Mouse (Mus musculus): ENCODE results near the gene Zcchc9. TPM values are rescaled to one million over a fixed set of nuclear protein-coding genes. Genes with fewer than 3 reads are reported as not detected.

The Zcchc9 gene
- polyA plus RNA-seq (2015; fragmentation: Nextera tagmentation; extraction: Ambion mirVana), result 7.9 and 9.8 TPM in 2 replicates

- H3K9ac ChIP-seq, result peak within 1 kb of the TSS; percentile 91
- WGBS (ENCODE audit: insufficient replicate concordance), result under 1% methylated on average over 50 of the region's 50 CpGs
- H3K27me3 ChIP-seq, result no peaks in the 10 kb centered on the region
- H3K9me3 ChIP-seq (replicated peaks), result no peaks in the 10 kb centered on the region
- H3K4me1 ChIP-seq (replicated peaks), result peaks cover 11% of the 10 kb centered on the region
- peak; percentile 95 for ATAC-seq (ENCODE audit: insufficient read depth)
- peaks cover 16% of the 10 kb centered on the region for H3K36me3 ChIP-seq (replicated peaks)
- peak within 1 kb of the TSS; percentile 97 for H3K4me3 ChIP-seq (replicated peaks)
- peak within 1 kb of the TSS; percentile 65 for H3K4me2 ChIP-seq
- peak within 1 kb of the TSS; percentile 92 for H3K27ac ChIP-seq (replicated peaks)
Measured at GRCm38 (mm10) chr13:91807155-91807839, at the start of gene Zcchc9. Gene Zcchc9 (minus strand): TSS chr13:91807705.

- 55% methylated on average over 3 of the region's 3 CpGs for whole genome bisulfite sequencing (ENCODE audit: insufficient replicate concordance)
- Histone ChIP-seq H3K27me3 (no peaks in the 10 kb centered on the region), H3K4me2 (no peak overlapping the region), H3K36me3 (replicated peaks) (no peaks in the 10 kb centered on the region), H3K9ac (no peak overlapping the region), H3K9me3 (replicated peaks) (no peaks in the 10 kb centered on the region), H3K27ac (replicated peaks) (no peak overlapping the region), H3K4me1 (replicated peaks) (no peaks in the 10 kb centered on the region), H3K4me3 (replicated peaks) (no peak overlapping the region)
- no peak for ATAC-seq (ENCODE audit: insufficient read depth)
Measured at GRCm38 (mm10) chr13:91854412-91854811, 46.9 kb upstream of the Zcchc9 start.

GRCm38 (mm10) chr13:91827876-91828275, 20.4 kb upstream of the Zcchc9 start:
- H3K9ac ChIP-seq, result no peak overlapping the region
- H3K4me1 ChIP-seq (replicated peaks), result no peaks in the 10 kb centered on the region
- ATAC-seq (ENCODE audit: insufficient read depth), result no peak
- H3K9me3 ChIP-seq (replicated peaks), result no peaks in the 10 kb centered on the region
- H3K4me3 ChIP-seq (replicated peaks), result no peak overlapping the region
- no peaks in the 10 kb centered on the region for H3K27me3 ChIP-seq
- no peak overlapping the region for H3K4me2 ChIP-seq
- H3K36me3 ChIP-seq (replicated peaks), result no peaks in the 10 kb centered on the region
- no peak overlapping the region for H3K27ac ChIP-seq (replicated peaks)

- H3K9me3 ChIP-seq (replicated peaks), result no peaks in the 10 kb centered on the region
- no peak overlapping the region for H3K9ac ChIP-seq
- H3K27me3 ChIP-seq, result no peaks in the 10 kb centered on the region
- no peak overlapping the region for H3K4me2 ChIP-seq
- no peak for ATAC-seq (ENCODE audit: insufficient read depth)
- H3K27ac ChIP-seq (replicated peaks), result no peak overlapping the region
- 66% methylated on average over 2 of the region's 2 CpGs for WGBS (ENCODE audit: insufficient replicate concordance)
- H3K4me1 ChIP-seq (replicated peaks), result no peaks in the 10 kb centered on the region
- no peaks in the 10 kb centered on the region for H3K36me3 ChIP-seq (replicated peaks)
- no peak overlapping the region for H3K4me3 ChIP-seq (replicated peaks)
Measured at GRCm38 (mm10) chr13:91826066-91826465, 18.6 kb upstream of the Zcchc9 start.

GRCm38 (mm10) chr13:91824845-91825550, 17.5 kb upstream of the Zcchc9 start:
- H3K27ac ChIP-seq (replicated peaks), result no peak overlapping the region
- no peak overlapping the region for H3K4me3 ChIP-seq (replicated peaks)
- H3K4me2 ChIP-seq, result no peak overlapping the region
- H3K9me3 ChIP-seq (replicated peaks), result no peaks in the 10 kb centered on the region
- no peak for ATAC-seq (ENCODE audit: insufficient read depth)
- H3K36me3 ChIP-seq (replicated peaks), result no peaks in the 10 kb centered on the region
- H3K27me3 ChIP-seq, result no peaks in the 10 kb centered on the region
- no peak overlapping the region for H3K9ac ChIP-seq
- WGBS (ENCODE audit: insufficient replicate concordance), result 54% methylated on average over 4 of the region's 4 CpGs
- no peaks in the 10 kb centered on the region for H3K4me1 ChIP-seq (replicated peaks)

- no peaks in the 10 kb centered on the region for H3K9me3 ChIP-seq (replicated peaks)
- no peak overlapping the region for H3K4me3 ChIP-seq (replicated peaks)
- no peaks in the 10 kb centered on the region for H3K27me3 ChIP-seq
- no peaks in the 10 kb centered on the region for H3K4me1 ChIP-seq (replicated peaks)
- no peak for ATAC-seq (ENCODE audit: insufficient read depth)
- no peak overlapping the region for H3K9ac ChIP-seq
- no peak overlapping the region for H3K4me2 ChIP-seq
- WGBS (ENCODE audit: insufficient replicate concordance), result 58% methylated on average over 6 of the region's 6 CpGs
- H3K36me3 ChIP-seq (replicated peaks), result no peaks in the 10 kb centered on the region
- H3K27ac ChIP-seq (replicated peaks), result no peak overlapping the region
Measured at GRCm38 (mm10) chr13:91823735-91824134, 16.2 kb upstream of the Zcchc9 start.

- no peak overlapping the region for H3K4me2 ChIP-seq
- H3K27me3 ChIP-seq, result no peaks in the 10 kb centered on the region
- ATAC-seq (ENCODE audit: insufficient read depth), result no peak
- no peaks in the 10 kb centered on the region for H3K36me3 ChIP-seq (replicated peaks)
- no peak overlapping the region for H3K27ac ChIP-seq (replicated peaks)
- WGBS (ENCODE audit: insufficient replicate concordance), result 49% methylated on average over 5 of the region's 5 CpGs
- no peaks in the 10 kb centered on the region for H3K4me1 ChIP-seq (replicated peaks)
- H3K4me3 ChIP-seq (replicated peaks), result no peak overlapping the region
- no peak overlapping the region for H3K9ac ChIP-seq
- H3K9me3 ChIP-seq (replicated peaks), result no peaks in the 10 kb centered on the region
Measured at GRCm38 (mm10) chr13:91814670-91815069, 7.2 kb upstream of the Zcchc9 start.

- ATAC-seq (ENCODE audit: insufficient read depth), result no peak
- Histone ChIP-seq H3K4me1 (replicated peaks) (peaks cover 11% of the 10 kb centered on the region), H3K9ac (no peak overlapping the region), H3K36me3 (replicated peaks) (peaks cover 12% of the 10 kb centered on the region), H3K27ac (replicated peaks) (no peak overlapping the region), H3K9me3 (replicated peaks) (no peaks in the 10 kb centered on the region), H3K27me3 (no peaks in the 10 kb centered on the region), H3K4me3 (replicated peaks) (no peak overlapping the region), H3K4me2 (no peak overlapping the region)
- WGBS (ENCODE audit: insufficient replicate concordance), result 31% methylated on average over 2 of the region's 2 CpGs
Measured at GRCm38 (mm10) chr13:91809476-91809875, 2.0 kb upstream of the Zcchc9 start.

GRCm38 (mm10) chr13:91807874-91808575, 520 bp upstream of the Zcchc9 start:
- H3K9ac ChIP-seq, result peak overlapping the region; percentile 91
- 31% methylated on average over 20 of the region's 20 CpGs for WGBS (ENCODE audit: insufficient replicate concordance)
- H3K36me3 ChIP-seq (replicated peaks), result peaks cover 16% of the 10 kb centered on the region
- peaks cover 11% of the 10 kb centered on the region for H3K4me1 ChIP-seq (replicated peaks)
- no peak for ATAC-seq (ENCODE audit: insufficient read depth)
- H3K27ac ChIP-seq (replicated peaks), result peak overlapping the region; percentile 92
- H3K27me3 ChIP-seq, result no peaks in the 10 kb centered on the region
- peak overlapping the region; percentile 65 for H3K4me2 ChIP-seq
- no peaks in the 10 kb centered on the region for H3K9me3 ChIP-seq (replicated peaks)
- peak overlapping the region; percentile 97 for H3K4me3 ChIP-seq (replicated peaks)

GRCm38 (mm10) chr13:91801726-91802125, 5.8 kb downstream of the Zcchc9 start:
- 57% methylated on average over 5 of the region's 5 CpGs for WGBS (ENCODE audit: insufficient replicate concordance)
- Histone ChIP-seq H3K4me3 (replicated peaks) (no peak overlapping the region), H3K9ac (no peak overlapping the region), H3K4me1 (replicated peaks) (peaks cover 5% of the 10 kb centered on the region), H3K9me3 (replicated peaks) (no peaks in the 10 kb centered on the region), H3K27ac (replicated peaks) (no peak overlapping the region), H3K4me2 (no peak overlapping the region), H3K27me3 (no peaks in the 10 kb centered on the region), H3K36me3 (replicated peaks) (peaks cover 65% of the 10 kb centered on the region)
- ATAC-seq (ENCODE audit: insufficient read depth), result no peak

- Histone ChIP-seq H3K9me3 (replicated peaks) (no peaks in the 10 kb centered on the region), H3K27me3 (no peaks in the 10 kb centered on the region), H3K4me1 (replicated peaks) (no peaks in the 10 kb centered on the region), H3K4me2 (no peak overlapping the region), H3K36me3 (replicated peaks) (peaks cover 68% of the 10 kb centered on the region), H3K9ac (no peak overlapping the region), H3K4me3 (replicated peaks) (no peak overlapping the region), H3K27ac (replicated peaks) (no peak overlapping the region)
- 84% methylated on average over 10 of the region's 10 CpGs for WGBS (ENCODE audit: insufficient replicate concordance)
- ATAC-seq (ENCODE audit: insufficient read depth), result no peak
Measured at GRCm38 (mm10) chr13:91797442-91797841, 10.1 kb downstream of the Zcchc9 start.

All from liver, embryonic 15.5 days (tissue).